Mouse (Mus musculus): ENCODE measurements at regions not wholly inside any gene's neighbourhood (a gene's known extent, or its start where the extent isn't known, plus 50 kb on each side); places are given as distances from the start of the nearest gene placed in this dataset.

- WGBS = 92% methylated on average over 4 of the region's 4 CpGs
These were observed 54.6 kb upstream of the Slc6a6 start for GRCm38 (mm10) chr6:91629230-91629629.

GRCm38 (mm10) chr6:91631261-91631660 lies 52.6 kb upstream of the Slc6a6 start:
- WGBS = 89% methylated on average over 6 of the region's 6 CpGs
- no peak for TF ChIP-seq CTCF (IDR thresholded peaks at IDR 0.05; ENCODE audit: insufficient read depth, low read depth, low read length)
- TF ChIP-seq POLR2A (IDR thresholded peaks at IDR 0.05; ENCODE audit: insufficient read depth, low read depth, low read length) = no peak
- Histone ChIP-seq H3K4me3 (ENCODE audit: insufficient read depth, low read depth, low read length) (no peak overlapping the region), H3K27ac (ENCODE audit: insufficient read depth, low read depth, low read length) (no peak overlapping the region), H3K4me1 (ENCODE audit: control insufficient read depth, insufficient read depth, low read length) (no peaks in the 10 kb centered on the region)

More at GRCm38 (mm10) chr6:91629230-91629629, 54.6 kb upstream of the Slc6a6 start:
- Histone ChIP-seq H3K27ac (ENCODE audit: insufficient read depth, low read depth, low read length) (no peak overlapping the region), H3K4me3 (ENCODE audit: insufficient read depth, low read depth, low read length) (no peak overlapping the region), H3K4me1 (ENCODE audit: control insufficient read depth, insufficient read depth, low read length) (no peaks in the 10 kb centered on the region)
- TF ChIP-seq CTCF (IDR thresholded peaks at IDR 0.05; ENCODE audit: insufficient read depth, low read depth, low read length) = no peak
- no peak for TF ChIP-seq POLR2A (IDR thresholded peaks at IDR 0.05; ENCODE audit: insufficient read depth, low read depth, low read length)
